In the genomic region with DNA sequence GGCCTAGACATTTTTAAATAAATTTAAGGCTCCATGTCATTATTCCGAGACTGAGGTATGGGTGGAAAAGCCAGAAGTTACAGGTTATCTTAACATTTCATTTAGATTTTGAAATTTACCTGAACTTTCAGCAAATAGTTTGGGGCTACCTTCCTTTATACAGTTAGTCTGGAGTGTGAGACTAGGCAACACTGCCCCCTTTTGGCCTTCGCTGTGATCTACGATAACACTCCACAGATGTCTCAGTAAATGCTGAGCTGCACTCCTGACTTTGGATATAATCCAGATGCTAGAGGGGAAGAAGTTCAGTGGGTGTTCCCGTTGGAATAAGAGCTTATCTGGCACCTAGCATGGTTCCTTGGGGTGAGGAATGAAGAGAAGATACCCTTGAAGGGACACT, we compare ENCODE assay signal across 8 mouse cellular contexts.
DNase-seq lines count a peak whose midpoint lies in the region.

No protein-coding gene starts in this region.

- DNase-seq in cerebellum, postnatal 10 days, result peak; percentile 71 to 74
- DNase-seq in cerebellum, adult 8-10 months, result no peak
- peak; percentile 32 for DNase-seq in urinary bladder, postnatal 14 days (ENCODE audit: low spot score)
- no peak for DNase-seq in urinary bladder, postnatal 10 days (ENCODE audit: low spot score)
- DNase-seq in frontal cortex, postnatal 25 days (ENCODE audit: low spot score in 2 of 2), result peak; percentile 33 to 44
- DNase-seq in layer of hippocampus, postnatal 25 days (ENCODE audit: extremely low spot score in 1 of 2, low spot score in 1 of 2), result peak; percentile 27 to 72
- peak; percentile 72 for DNase-seq in retina, embryonic 14.5 days (ENCODE audit: low spot score)
- no peak for DNase-seq in spleen, adult 18-20 months

Comparison
In these comparisons a context has a peak if more than half of its experiments do, and no peak if none do; other contexts are left out.
1. DNase-seq: peak in cerebellum, postnatal 10 days (2 of 2), urinary bladder, postnatal 14 days (single experiment), frontal cortex, postnatal 25 days (2 of 2), layer of hippocampus, postnatal 25 days (2 of 2) and retina, embryonic 14.5 days (single experiment); none in cerebellum, adult 8-10 months (single experiment), urinary bladder, postnatal 10 days (single experiment) and spleen, adult 18-20 months (0 of 2).